Mouse (Mus musculus): Measurements from ENCODE around the gene Ctcf.

The Ctcf gene

DNA sequence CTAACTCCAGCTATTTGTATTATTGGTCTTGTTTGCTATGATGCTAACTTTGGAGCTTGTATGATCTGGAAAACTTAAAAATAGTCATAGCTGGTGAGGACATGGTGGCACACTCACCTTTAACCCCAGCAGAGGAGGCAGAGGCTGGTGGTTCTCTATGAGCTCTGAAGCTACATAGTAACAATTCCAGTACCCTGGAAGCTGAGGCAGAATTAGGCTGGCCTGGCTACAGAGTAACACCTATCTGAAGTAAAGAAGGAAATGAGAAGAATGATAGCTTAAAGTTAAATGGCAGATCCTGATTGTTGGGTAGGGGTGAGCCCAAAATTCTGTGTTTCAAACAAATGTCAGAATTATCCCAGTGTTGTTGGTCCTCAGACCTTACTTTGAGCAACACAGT is 21.3 kb downstream of the Ctcf start:
- DNase-seq = no peak

DNA sequence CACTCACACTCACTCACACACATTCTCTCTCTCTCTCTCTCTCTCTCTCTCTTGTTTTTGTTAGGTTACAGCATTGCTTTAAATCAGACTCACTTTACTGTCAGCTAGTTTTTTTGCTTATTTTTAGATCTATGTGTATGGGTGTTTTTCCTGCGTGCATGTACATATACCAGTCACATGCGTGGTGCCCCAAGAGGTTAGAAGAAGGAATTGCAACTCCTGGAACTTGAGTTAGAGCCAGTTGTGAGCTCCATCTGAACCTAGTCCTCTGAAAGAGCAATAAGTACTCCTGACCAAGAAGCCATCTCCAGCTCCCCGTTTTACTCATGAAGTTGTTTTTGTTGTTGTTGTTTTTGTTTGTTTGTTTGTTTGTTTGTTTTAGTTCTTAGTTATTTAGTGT is 24.8 kb downstream of the Ctcf start:
- no peak for DNase-seq

- DNase-seq = no peak
These were observed 41.5 kb downstream of the Ctcf start for GRCm38 (mm10) chr8:105677891-105678290.

- no peak for DNase-seq
These were observed 49.0 kb downstream of the Ctcf start for GRCm38 (mm10) chr8:105685325-105685724.

DNA sequence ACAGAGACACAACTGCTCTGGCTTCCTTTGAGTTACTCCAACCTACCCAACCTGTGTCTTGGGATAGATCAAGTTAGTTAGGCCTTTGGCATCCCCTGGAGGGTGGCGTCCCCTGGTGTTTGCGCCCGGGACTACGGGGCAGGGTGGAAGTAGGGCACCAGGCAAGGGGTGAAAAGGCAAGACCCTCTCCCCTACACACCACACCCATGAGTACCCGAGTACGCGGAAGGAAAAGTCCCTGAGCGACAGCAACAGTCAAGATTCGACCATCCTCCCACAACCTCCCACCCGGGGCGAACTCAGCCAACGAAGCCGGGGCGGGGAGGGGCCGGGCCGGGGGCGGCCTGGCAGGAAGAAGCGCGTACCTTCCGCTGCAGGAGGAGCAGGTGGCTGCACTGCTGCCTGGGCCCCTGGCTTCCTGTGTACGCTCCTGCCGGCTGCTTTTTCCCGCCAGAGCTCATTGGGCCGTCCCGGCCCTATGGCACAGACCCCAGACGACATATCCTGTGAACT is 49.5 kb downstream of the Ctcf start, which contains the start of gene Carmil2:
Gene Carmil2 (plus strand): TSS at position 479 of the 513 bp plus-strand sequence.
- peak; percentile 52 for DNase-seq

- DNase-seq = no peak
These were observed 50.2 kb downstream of the Ctcf start for GRCm38 (mm10) chr8:105686551-105686950.

GRCm38 (mm10) chr8:105687512-105687911 is 51.1 kb downstream of the Ctcf start:
- DNase-seq = no peak

GRCm38 (mm10) chr8:105688242-105688752 is 51.9 kb downstream of the Ctcf start:
- no peak for DNase-seq

DNA sequence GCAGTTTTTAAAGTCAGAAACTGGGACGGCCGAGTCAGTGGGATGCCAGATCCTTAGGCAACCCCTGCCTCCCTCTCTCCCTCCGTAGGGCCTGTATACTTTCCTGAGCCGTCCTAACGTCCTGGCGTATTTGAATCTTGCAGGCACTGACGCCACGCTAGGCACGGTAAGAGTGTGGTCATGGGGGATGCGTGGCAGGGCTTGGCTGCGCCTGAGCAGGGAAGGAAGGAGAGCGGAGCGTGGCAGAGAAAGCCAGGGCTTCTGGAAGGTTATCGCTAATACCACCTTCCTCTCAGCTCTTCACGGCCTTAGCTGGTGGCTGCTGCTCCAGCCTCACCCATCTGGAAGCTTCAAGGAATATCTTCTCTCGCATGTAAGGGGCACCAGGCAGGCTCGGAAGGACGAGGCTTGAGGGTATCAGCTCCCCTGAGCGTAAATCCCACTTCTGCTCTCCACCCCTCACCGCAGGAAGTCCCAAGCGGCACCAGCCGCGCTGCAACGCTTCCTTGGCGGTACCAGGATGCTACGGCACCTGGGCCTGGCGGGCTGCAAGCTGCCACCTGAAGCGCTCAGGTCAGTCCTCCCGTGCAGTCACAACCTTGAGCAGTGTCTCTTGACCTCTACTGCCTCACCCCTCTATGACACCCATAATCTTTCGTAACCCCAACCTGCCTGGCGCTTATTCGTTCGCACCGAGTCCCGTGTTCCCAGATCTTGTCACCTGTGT is 53.1 kb downstream of the Ctcf start:
- DNase-seq = no peak

GRCm38 (mm10) chr8:105689983-105690360 is 53.6 kb downstream of the Ctcf start:
- DNase-seq = no peak

GRCm38 (mm10) chr8:105690978-105691377 is 54.6 kb downstream of the Ctcf start:
- no peak for DNase-seq

DNA sequence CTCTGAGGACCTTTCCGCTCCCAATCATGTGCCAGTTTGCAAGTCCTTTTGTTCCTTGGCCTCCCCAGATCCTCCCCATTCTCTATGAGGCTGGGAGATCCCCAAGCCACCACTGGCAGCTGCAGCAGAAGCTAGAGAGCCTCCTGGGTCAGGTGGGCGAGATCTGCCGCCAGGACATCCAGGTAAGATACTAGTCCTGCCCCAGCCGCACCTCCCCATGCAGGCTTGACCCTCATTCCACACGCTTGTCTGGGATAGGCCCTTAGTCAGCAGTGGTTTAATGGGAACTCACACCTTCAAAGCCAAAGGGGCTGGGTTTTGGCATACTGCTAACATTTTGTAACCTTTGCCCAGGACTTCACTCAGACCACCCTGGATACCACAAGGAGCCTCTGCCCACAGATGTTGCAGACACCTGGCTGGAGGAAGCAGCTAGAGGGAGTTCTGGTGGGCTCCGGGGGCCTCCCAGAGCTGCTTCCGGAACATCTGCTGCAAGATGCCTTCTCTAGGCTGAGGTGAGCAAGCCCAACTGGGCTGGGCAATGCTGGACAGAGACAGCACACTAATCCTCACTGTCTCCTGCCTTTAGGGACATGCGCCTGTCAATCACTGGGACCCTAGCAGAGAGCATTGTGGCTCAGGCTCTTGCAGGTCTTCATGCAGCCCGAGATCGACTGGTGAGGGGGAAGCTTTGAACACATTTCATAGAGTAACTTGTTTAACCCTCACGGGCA is 56.2 kb downstream of the Ctcf start:
- DNase-seq = no peak

DNA sequence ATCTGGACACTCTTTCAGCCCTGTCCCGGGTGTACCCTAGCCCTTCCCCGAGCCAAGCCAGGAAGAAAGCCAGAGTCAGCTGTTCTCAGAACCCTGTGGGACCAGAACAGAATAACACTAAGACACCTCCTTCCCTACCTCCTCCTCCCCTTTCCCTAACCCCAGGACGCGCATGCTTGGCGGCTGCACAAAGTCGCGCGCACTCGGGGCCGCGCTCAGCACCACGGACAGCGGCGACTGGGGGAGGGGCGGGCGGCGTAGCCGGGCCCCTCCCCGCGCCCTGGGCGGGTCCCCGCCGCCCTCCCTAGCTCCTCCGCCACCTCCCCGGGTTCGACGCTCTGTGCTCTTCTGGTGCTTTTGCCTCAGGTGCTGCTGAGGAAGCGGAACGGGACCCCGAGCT is 57.3 kb downstream of the Ctcf start:
- DNase-seq = peak; percentile 73

- DNase-seq = no peak
These were observed 57.9 kb downstream of the Ctcf start for GRCm38 (mm10) chr8:105694051-105694799.

GRCm38 (mm10) chr8:105695080-105695780 is 58.9 kb downstream of the Ctcf start:
- no peak for DNase-seq

DNA sequence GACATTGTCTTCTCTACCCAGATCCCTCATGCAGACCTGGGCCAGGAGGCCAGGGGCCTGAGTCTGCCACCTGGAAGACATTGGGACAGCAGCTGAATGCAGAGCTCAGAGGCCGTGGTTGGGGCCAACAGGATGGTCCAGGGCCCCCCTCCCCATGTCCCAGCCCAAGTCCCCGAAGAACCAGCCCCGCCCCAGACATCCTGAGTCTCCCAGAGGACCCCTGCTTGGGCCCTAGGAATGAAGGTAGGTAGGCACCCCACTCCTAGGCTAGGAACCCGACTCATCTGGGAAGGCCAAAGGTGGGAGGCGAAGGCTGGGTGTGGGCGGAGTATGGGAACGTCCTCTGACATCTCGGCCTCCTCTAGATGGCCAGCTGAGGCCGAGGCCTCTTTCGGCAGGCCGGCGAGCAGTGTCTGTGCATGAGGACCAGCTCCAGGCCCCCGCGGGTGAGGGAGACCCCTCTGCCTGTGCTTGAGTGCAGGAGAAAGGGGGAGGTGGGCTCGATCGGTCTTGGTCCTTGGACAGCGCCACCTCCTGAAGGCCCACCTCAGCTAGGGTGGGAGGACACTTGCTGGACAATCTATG is 60.9 kb downstream of the Ctcf start:
- DNase-seq = no peak

DNA sequence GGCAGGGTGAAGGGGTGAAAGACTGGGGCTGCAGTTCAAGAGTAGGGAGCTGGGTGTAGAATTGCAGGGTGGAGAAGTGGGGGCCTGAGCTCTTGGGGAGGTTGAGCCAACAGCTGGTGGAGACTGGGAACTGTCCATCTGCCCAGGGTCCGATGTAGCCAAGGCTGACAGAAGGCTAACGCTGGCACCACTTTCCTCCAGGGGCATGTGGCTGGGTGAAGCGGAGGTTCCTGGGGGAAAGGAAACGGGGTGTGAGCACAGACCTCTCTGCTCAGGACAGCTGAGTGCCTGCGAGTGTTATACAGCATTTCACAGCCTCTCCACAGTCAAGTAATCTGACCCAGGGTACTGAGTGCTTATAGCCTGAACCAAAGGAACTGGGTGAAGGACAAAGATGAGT is 62.4 kb downstream of the Ctcf start:
- DNase-seq = no peak

- DNase-seq = no peak
These were observed 63.3 kb downstream of the Ctcf start for GRCm38 (mm10) chr8:105699488-105700215.

- DNase-seq = peak; percentile 67
These were observed 64.2 kb downstream of the Ctcf start for GRCm38 (mm10) chr8:105700566-105700965.

GRCm38 (mm10) chr8:105700966-105701824 is 64.8 kb downstream of the Ctcf start, which contains the start of the genes Acd and Pard6a:
Acd (minus strand) TSS chr8:105701102.
Pard6a (plus strand) TSS chr8:105701148.
- DNase-seq = peak; percentile 97

Measured in liver (tissue).